Mouse (Mus musculus): ENCODE results near the gene Sae1.

- TF ChIP-seq POLR2A (IDR thresholded peaks at IDR 0.05; ENCODE audit: borderline replicate concordance, low read depth, low read length) (no peak), CTCF (IDR thresholded peaks at IDR 0.05; ENCODE audit: low read depth, low read length) (no peak)
Observed at GRCm38 (mm10) chr7:16273081-16273765, 114.4 kb downstream of the Sae1 start, which contains the start of gene Inafm1.
